Mouse (Mus musculus) adipocyte (in vitro differentiated cells): ENCODE data around the gene Adgrg7.

Experiments used
- DNase-seq: peaks from one replicate; pipeline ENCODE4 v3.0.0-alpha.2; 2016; ENCODE audit warnings: low spot score

The Adgrg7 gene

DNA sequence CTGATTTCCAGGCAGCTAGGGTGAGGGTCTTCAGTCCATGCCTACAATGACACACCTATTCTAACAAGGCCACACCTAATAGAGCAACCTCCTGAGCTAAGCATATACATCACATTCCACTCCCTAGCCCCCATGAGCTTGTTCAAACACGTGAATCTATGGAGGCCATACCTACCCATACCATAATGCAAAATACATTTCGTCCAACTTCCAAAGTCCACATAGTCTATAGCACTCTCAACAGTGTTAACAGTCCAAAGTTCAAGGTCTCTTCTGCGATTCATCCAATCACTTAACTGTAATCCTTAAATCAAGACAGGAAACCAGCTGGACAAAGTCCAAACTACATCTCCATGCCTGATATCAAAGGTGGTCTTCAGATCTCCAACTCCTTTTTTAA is 85.6 kb downstream of the Adgrg7 start:
- DNase-seq = no peak

DNA sequence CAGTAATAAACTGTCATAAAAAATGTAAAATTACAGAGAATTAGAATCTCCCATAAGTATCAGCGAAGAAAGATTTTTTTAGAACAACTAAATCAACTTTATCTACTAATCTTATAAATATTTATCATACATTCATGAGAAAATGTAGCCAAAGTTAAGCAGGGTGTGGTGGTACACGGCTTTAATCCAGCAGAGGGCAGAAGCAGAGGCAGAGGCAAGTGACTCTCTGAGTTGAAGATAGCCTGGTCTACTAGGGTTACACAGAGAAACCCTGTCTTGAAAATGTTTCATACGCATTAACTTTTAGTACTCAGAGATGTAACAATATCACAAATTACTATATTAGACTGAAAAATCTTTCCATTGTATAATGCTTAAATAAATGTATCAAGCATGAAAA is 89.9 kb downstream of the Adgrg7 start:
- no peak for DNase-seq

DNA sequence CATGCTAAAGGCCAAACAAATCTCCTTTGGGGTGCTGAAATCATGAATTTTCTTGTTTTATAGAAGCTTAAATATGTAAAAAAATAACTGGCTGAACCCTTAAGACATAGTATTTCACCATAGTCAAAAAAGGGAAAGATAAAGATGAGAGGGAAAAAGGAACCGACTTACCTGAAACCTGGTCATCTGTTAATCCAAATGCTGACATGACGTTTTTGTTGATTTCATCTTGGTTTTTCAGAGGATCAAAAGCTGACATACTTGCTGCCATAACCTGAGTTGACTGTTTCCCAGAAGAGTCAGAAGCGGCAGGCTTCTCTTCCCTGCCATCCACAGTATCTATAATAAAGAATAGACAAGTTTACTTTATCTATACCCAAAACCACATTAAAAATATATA is 94.8 kb downstream of the Adgrg7 start:
- no peak for DNase-seq

DNA sequence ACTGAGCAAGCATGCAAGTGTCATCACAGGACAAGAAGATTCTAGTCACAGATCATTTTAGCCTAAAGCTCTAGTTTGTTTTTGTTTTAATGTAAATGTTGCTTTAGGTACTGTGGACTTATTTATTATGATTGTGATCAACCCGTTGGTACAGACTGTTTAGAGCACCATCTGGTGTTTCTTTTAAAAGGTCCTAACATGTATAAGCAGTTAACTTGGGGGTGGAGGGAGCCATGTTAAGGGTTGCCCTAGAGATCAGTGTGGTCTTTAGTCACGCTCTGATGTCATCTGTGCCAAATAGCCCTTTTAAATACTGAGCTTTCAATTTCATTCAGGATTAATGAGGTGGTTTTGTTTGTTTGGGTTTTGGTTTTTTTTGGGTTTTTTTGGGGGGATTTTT is 99.2 kb downstream of the Adgrg7 start:
- no peak for DNase-seq

DNA sequence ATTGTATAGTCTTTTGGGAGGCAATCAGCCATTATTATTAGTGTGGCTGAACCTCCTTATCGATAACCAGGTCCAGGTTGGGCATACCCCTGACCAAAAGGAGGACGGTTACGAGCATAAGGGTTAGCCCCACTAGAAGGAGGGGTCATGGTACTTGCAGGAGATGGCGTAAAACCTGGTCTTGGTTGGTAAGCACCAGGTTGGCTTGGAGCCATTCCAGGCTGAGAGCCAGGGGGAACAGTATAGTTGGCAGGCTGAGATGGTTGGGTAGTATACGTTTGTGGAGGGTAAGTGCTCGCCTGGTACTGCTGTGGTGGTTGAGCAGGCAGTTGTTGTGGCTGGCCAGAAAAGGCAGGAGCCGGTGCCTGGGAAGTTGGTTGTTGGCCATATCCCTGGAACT is 104.9 kb downstream of the Adgrg7 start:
- no peak for DNase-seq

DNA sequence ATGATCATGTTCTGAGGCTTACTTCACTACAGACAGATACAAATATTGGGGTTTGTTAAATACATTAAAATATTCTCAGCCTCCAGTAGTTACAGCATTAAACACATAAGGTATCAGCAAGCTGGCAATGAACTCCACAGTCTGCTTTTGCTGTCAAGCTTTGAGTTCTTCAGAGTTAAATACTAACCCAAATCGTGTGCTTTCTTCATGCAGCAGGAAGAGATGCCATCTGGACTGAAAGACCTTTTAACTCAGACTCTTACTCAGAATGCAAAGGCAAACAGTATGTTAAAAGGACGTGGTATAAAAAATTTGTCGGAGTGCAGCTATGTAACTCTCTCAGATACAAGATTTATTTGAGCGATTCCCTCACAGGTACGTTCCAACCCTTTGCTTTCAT is 108.9 kb downstream of the Adgrg7 start:
- no peak for DNase-seq

DNA sequence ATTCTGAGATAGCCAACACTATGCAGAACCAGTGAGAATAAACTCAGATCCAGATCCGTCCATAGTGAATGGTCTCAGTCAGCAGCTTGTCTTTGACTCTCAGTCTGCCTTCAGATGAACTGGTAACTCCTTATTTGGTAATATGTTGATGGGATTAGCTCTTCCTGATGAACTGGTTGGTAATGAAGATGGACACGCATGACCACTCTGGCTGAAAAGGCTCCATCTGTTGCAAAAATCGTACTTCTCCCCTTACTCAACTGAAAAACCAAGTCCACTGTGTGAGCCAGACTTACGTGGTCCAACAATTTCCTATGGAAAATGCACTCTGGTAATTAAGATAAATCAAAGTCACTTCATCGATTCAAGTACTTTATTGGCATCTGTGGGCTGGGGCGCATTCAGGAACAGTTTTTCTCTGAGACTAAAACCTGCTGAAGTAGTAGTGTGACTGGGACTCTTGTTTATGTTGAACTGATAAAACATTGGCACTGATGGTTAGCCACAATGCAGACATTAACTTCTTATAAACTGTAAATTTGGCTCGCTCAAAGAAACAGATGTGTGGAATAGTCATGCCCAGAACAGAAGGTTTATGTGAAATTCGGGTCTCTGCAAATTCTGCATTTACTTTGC is 114.5 kb downstream of the Adgrg7 start:
- no peak for DNase-seq

DNA sequence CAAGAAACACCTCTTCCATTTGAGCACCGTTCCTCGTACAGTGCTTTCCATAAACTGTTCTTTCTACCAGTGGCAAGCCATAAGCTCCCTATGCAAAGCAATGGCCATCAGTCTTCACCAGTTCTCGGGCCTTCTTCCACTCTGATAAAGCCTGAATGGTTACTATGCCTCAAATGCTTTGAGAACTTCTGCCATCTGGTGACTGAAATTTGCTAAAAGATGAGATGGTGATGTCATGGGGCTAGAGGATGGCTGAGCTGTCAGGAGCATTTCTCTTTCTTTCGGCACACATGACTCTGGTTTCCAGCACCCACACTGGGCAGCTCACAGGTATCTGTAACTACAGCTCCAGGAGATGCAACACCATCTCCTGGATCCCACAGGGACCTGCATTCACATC is 118.5 kb downstream of the Adgrg7 start:
- peak; percentile 63 for DNase-seq
